In the genomic region with DNA sequence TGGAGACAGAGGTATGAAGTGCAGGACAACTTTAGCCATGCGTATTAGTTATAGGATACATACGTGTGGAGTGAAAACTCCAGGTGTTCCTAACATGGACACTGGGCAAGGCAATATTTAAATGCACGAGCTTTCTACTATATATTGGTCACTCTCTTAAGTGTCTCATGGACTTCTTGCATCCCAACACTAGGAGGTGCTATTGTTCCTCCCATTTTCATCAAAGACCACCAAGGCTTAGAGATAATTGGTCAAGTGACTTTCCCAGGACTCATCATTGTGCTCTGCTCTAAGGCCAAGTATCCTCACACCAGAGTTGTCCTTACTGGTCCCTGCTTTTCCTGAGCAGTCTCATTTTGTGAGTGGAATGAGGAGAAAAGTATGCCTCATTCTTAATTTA, we compare ENCODE assay signal across 16 mouse cellular contexts. TPM values are rescaled to one million over a fixed set of nuclear protein-coding genes. Genes with fewer than 3 reads are reported as not detected.
DNase-seq lines count a peak whose midpoint lies in the region; ATAC-seq and TF ChIP-seq lines count a peak whose summit lies in the region.
"Had no signal": no experiment of that assay in that cellular context is flagged by ENCODE, and none has a peak within 500 bp of the region (broad histone marks: within the 10 kb centered on the region; RNA-seq: fewer than 3 reads in every experiment).

No protein-coding gene starts in this region.

- H3K4me2 ChIP-seq in forebrain, embryonic 14.5 days (ENCODE audit: low read length) = no peak overlapping the region
- no peak overlapping the region for H3K4me2 ChIP-seq in forebrain, embryonic 13.5 days
- H3K4me2 ChIP-seq in lung, embryonic 14.5 days = no peak overlapping the region
- H3K4me2 ChIP-seq: forebrain, embryonic 12.5 days; limb, embryonic 13.5 days had no signal

- 71% methylated on average over 3 of the region's 3 CpGs for WGBS in forebrain, embryonic 14.5 days
- 78% methylated on average over 3 of the region's 3 CpGs for WGBS in forebrain, embryonic 13.5 days
- WGBS in lung, embryonic 14.5 days = 69% methylated on average over 3 of the region's 3 CpGs

- peak; percentile 19 for DNase-seq in forebrain, embryonic 14.5 days (ENCODE audit: low spot score)
- DNase-seq in lung, embryonic 14.5 days = peak; percentile 21
- DNase-seq in lung, postnatal 36 days = no peak
- peak; percentile 72 for DNase-seq in R1 (ENCODE audit: low read depth, low spot score)
- peak; percentile 12 for DNase-seq in mesoderm, embryonic 11.5 days (ENCODE audit: low read depth, low spot score)
- no peak for DNase-seq in urinary bladder, postnatal 36 days (ENCODE audit: low spot score in 2 of 2)
- DNase-seq in gastrocnemius, postnatal 14 days = no peak
- DNase-seq: cerebellum, postnatal 25 days; heart, adult 18-20 months; kidney, adult 8-10 months; lung, postnatal 10 days had no signal

- no peaks in the 10 kb centered on the region for H3K9me3 ChIP-seq in forebrain, embryonic 14.5 days (replicated peaks; ENCODE audit: control insufficient read depth, low read length)
- H3K9me3 ChIP-seq in forebrain, embryonic 13.5 days (replicated peaks) = no peaks in the 10 kb centered on the region
- no peaks in the 10 kb centered on the region for H3K9me3 ChIP-seq in lung, embryonic 14.5 days (ENCODE audit: low read depth, low read length)
- H3K9me3 ChIP-seq: forebrain, embryonic 12.5 days; limb, embryonic 13.5 days had no signal

- TF ChIP-seq CTCF in lung, embryonic 14.5 days (IDR thresholded peaks at IDR 0.05; ENCODE audit: low read depth) = peak; percentile 33

- ATAC-seq in forebrain, embryonic 14.5 days = no peak
- ATAC-seq in forebrain, embryonic 13.5 days = no peak
- no peak for ATAC-seq in lung, embryonic 14.5 days (ENCODE audit: insufficient read depth)
- ATAC-seq: CD4-positive, CD25-positive, alpha-beta regulatory T cell, adult 4 months had no signal

- intact Hi-C loops in gastrocnemius, postnatal 14 days (cut with DNase I; ENCODE audit: low total_unique reads) = no loop called here

- H3K27ac ChIP-seq in forebrain, embryonic 14.5 days (ENCODE audit: low read depth, low read length) = no peak overlapping the region
- no peak overlapping the region for H3K27ac ChIP-seq in forebrain, embryonic 13.5 days
- H3K27ac ChIP-seq in lung, embryonic 14.5 days (ENCODE audit: low read depth) = no peak overlapping the region
- H3K27ac ChIP-seq: forebrain, embryonic 12.5 days; limb, embryonic 13.5 days had no signal

- H3K9ac ChIP-seq in forebrain, embryonic 14.5 days (ENCODE audit: low read length) = no peak overlapping the region
- H3K9ac ChIP-seq in forebrain, embryonic 13.5 days = no peak overlapping the region
- H3K9ac ChIP-seq in lung, embryonic 14.5 days = no peak overlapping the region
- H3K9ac ChIP-seq: forebrain, embryonic 12.5 days; limb, embryonic 13.5 days had no signal

- H3K4me1 ChIP-seq in forebrain, embryonic 14.5 days (ENCODE audit: control insufficient read depth, insufficient read depth, low read length) = no peaks in the 10 kb centered on the region
- no peaks in the 10 kb centered on the region for H3K4me1 ChIP-seq in forebrain, embryonic 13.5 days
- no peaks in the 10 kb centered on the region for H3K4me1 ChIP-seq in lung, embryonic 14.5 days (ENCODE audit: insufficient read depth)
- H3K4me1 ChIP-seq: forebrain, embryonic 12.5 days; limb, embryonic 13.5 days had no signal

- no peaks in the 10 kb centered on the region for H3K27me3 ChIP-seq in forebrain, embryonic 14.5 days (replicated peaks; ENCODE audit: control insufficient read depth, insufficient read depth, low read length)
- no peaks in the 10 kb centered on the region for H3K27me3 ChIP-seq in forebrain, embryonic 13.5 days
- no peaks in the 10 kb centered on the region for H3K27me3 ChIP-seq in lung, embryonic 14.5 days (ENCODE audit: insufficient read depth, low read length)
- H3K27me3 ChIP-seq: forebrain, embryonic 12.5 days; limb, embryonic 13.5 days had no signal

- H3K4me3 ChIP-seq in forebrain, embryonic 14.5 days (ENCODE audit: low read depth, low read length) = no peak overlapping the region
- no peak overlapping the region for H3K4me3 ChIP-seq in forebrain, embryonic 13.5 days
- no peak overlapping the region for H3K4me3 ChIP-seq in lung, embryonic 14.5 days (ENCODE audit: low read depth, low read length)
- H3K4me3 ChIP-seq: forebrain, embryonic 12.5 days; limb, embryonic 13.5 days; myocyte had no signal

- H3K36me3 ChIP-seq in forebrain, embryonic 14.5 days (ENCODE audit: control insufficient read depth, insufficient read depth, low read length) = no peaks in the 10 kb centered on the region
- H3K36me3 ChIP-seq in forebrain, embryonic 13.5 days (ENCODE audit: poor library complexity, severe bottlenecking) = no peaks in the 10 kb centered on the region
- H3K36me3 ChIP-seq in lung, embryonic 14.5 days (ENCODE audit: insufficient read depth) = no peaks in the 10 kb centered on the region
- H3K36me3 ChIP-seq: forebrain, embryonic 12.5 days; limb, embryonic 13.5 days had no signal

RNA-seq across cellular contexts. Expression of gene Ghitm, which starts 39.4 kb away (rescaled TPM):
- polyA plus RNA-seq in forebrain, embryonic 14.5 days (2014; fragmentation: Nextera tagmentation; extraction: Ambion mirVana) = 189 and 206 TPM in 2 replicates
- polyA plus RNA-seq in forebrain, embryonic 13.5 days (2015; fragmentation: Nextera tagmentation; extraction: Ambion mirVana) = 175 and 183 TPM in 2 replicates
- 186 and 193 TPM in 2 replicates for polyA plus RNA-seq in lung, embryonic 14.5 days (2014; fragmentation: Nextera tagmentation; extraction: Ambion mirVana)
- total RNA-seq in gastrocnemius, postnatal 14 days (2021) = 100 to 1,000 TPM; 262 to 295 TPM

Comparison
In these comparisons a context has a peak if more than half of its experiments do, and no peak if none do; other contexts are left out.
1. DNase-seq: peak in forebrain, embryonic 14.5 days (single experiment), lung, embryonic 14.5 days (single experiment), R1 (single experiment) and mesoderm, embryonic 11.5 days (single experiment); none in lung, postnatal 36 days (single experiment), urinary bladder, postnatal 36 days (0 of 2) and gastrocnemius, postnatal 14 days (single experiment).